Mouse (Mus musculus) retina, postnatal 1 day (tissue): ENCODE results near the gene Arfip2.

Source experiments
- DNase-seq: peaks from one replicate; pipeline ENCODE4 v3.0.0-alpha.2; 2012

The Arfip2 gene

DNA sequence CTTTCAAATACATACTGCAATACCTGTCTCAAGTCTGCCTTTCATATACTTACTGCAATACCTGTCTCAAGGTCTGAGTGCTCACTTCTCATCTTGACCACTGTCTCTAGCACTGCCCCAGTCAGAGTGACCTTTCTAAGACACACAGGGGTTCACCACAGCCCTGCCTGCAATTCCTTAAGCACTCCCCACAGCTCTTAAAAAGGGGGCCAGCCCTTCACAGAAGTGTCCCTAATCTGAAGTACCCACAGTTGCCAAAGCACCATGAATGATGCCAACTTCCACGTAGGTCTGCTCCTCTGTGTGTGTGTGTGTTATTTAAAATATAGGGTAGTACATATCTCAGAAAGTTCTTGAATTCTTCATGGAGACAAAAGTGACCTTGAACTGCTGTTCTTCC, 28.4 kb downstream of the Arfip2 start:
- no peak for DNase-seq

DNA sequence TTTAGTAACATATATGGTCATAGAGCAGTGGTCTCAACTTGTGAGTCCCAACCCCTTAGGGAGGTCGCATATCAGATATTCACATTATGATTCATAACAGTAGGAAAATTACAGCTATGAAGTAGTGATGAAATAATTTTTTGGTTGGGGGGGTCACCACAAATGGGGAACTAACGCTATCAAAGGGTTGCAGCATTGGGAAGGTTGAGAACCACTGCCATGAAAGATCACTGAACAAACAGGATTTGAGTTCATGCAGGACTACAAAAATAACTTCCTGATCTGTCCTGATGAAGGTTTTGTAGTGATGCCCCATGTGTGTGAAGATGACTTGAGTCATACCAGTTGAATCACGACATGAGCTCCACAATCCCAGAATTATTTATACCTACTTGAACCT, 31.7 kb downstream of the Arfip2 start:
- no peak for DNase-seq

DNA sequence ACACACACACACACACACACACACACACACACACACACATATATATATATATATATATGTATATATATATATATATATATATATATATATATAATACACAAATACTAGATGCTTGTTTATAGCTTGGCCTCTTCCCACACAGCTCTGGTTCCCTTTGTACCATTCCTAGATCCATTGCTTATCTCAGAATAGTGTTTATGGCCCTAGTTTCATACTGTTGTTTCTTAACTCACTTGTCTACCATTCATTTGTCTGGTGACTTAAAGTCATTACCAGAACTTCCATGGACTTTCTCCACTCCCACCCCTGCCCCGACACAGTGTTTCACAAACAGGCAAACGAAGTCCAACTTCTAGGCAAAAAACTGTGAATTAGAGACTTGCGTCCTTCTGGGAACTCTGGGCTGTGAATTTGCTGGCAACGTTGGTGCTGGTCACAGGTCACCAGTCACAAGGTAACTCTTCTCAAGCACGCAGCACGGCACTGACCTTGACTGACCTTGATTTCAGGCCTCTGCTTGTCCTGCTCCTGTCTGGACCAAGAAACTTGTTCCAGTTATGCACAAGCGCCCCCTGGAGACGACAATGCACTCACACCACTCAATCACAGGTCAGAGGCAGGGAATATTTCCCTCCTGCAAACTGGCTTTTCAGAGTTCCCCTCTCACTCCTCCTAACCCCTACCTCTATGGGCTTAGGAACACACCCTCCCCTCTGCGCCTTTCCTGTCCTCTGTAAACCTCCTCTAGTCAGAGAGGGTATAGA, 37.2 kb downstream of the Arfip2 start:
- DNase-seq, result peak; percentile 80

DNA sequence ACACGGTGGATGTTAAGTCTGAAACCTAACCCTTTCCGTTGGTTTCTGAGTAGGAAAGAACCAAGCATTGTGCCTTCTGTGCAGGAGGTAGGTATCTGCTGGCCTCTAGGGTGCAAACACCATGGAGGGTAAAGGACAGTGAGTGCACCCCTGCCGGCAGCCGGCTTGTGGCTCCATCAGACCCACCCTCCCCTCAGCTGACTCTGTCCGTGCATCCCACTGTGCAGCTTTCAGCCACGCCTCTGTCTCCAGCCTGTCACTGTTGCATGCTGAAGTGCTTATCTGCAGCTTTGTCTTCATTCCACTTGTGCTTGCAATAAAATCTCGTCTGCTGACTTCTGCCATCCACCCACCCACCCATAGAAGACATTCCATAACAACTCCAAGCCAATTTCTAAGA, 50.1 kb downstream of the Arfip2 start:
- DNase-seq, result no peak

DNA sequence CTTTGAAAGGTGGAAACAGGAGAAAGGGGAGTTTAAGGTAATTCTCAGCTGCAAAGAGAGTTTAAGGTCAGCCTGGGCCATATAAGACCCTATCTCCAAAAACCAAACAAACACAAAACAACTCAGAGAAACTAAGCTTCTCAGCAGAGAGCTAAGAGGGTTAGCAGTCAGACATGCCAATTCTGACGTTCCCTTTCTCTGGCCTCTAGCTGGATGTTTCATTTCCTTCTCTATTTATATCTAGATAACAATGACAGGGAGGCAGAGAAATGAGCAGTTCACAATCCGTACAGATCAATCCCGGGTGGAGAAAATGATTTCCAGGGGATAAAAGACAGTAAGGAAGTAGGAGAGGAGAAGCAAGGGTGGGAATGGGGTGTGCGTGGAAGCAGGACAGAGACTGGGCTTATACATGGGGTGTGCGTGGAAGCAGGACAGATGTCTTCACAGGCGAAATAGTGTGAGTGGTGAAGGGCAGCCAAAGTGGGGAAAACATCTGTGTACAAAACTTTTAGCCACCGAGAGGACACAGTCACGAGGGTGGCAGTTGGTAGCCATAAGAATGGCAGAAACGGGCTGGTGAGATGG, 51.8 kb downstream of the Arfip2 start:
- no peak for DNase-seq
